Mouse (Mus musculus): Measurements from ENCODE around the gene Pla2g2d.
"Not testable (repeated sequence)": the region's sequence is repeated elsewhere in the genome, so short reads cannot be mapped to it uniquely, and the experiment has no call there.

Gene Pla2g2d

GRCm38 (mm10) chr4:138780300-138780699, 4.8 kb downstream of the Pla2g2d start:
- DNase-seq (ENCODE audit: low read depth, low spot score) = no peak

GRCm38 (mm10) chr4:138782098-138782497, 6.6 kb downstream of the Pla2g2d start:
- peak; percentile 74 for DNase-seq (ENCODE audit: low read depth, low spot score)

- DNase-seq (ENCODE audit: low read depth, low spot score) = no peak
These were observed 10.2 kb downstream of the Pla2g2d start for GRCm38 (mm10) chr4:138785721-138786120.

GRCm38 (mm10) chr4:138786141-138786540, 10.6 kb downstream of the Pla2g2d start:
- DNase-seq (ENCODE audit: low read depth, low spot score) = no peak

GRCm38 (mm10) chr4:138788381-138788780, 12.8 kb downstream of the Pla2g2d start:
- DNase-seq (ENCODE audit: low read depth, low spot score) = no peak

- DNase-seq (ENCODE audit: low read depth, low spot score) = no peak
These were observed 15.9 kb downstream of the Pla2g2d start for GRCm38 (mm10) chr4:138791452-138791851.

GRCm38 (mm10) chr4:138792599-138792998, 17.1 kb downstream of the Pla2g2d start:
- peak; percentile 75 for DNase-seq (ENCODE audit: low read depth, low spot score)

- DNase-seq (ENCODE audit: low read depth, low spot score) = peak; percentile 32
These were observed 17.7 kb downstream of the Pla2g2d start for GRCm38 (mm10) chr4:138793276-138793675.

- no peak for DNase-seq (ENCODE audit: low read depth, low spot score)
These were observed 18.8 kb downstream of the Pla2g2d start for GRCm38 (mm10) chr4:138794344-138794743.

- DNase-seq (ENCODE audit: low read depth, low spot score) = peak; percentile 72
These were observed 21.1 kb downstream of the Pla2g2d start for GRCm38 (mm10) chr4:138796513-138797216.

- peak; percentile 16 for DNase-seq (ENCODE audit: low read depth, low spot score)
These were observed 21.7 kb downstream of the Pla2g2d start for GRCm38 (mm10) chr4:138797217-138797570.

- no peak for DNase-seq (ENCODE audit: low read depth, low spot score)
These were observed 24.7 kb downstream of the Pla2g2d start for GRCm38 (mm10) chr4:138800134-138800744.

GRCm38 (mm10) chr4:138801631-138802030, 26.1 kb downstream of the Pla2g2d start:
- DNase-seq (ENCODE audit: low read depth, low spot score) = no peak

GRCm38 (mm10) chr4:138802917-138803316, 27.4 kb downstream of the Pla2g2d start:
- no peak for DNase-seq (ENCODE audit: low read depth, low spot score)

GRCm38 (mm10) chr4:138805248-138805647, 29.7 kb downstream of the Pla2g2d start:
- no peak for DNase-seq (ENCODE audit: low read depth, low spot score)

GRCm38 (mm10) chr4:138806160-138806559, 30.6 kb downstream of the Pla2g2d start:
- no peak for DNase-seq (ENCODE audit: low read depth, low spot score)

GRCm38 (mm10) chr4:138806920-138807541, 31.5 kb downstream of the Pla2g2d start:
- DNase-seq (ENCODE audit: low read depth, low spot score) = no peak

- DNase-seq (ENCODE audit: low read depth, low spot score) = no peak
These were observed 40.6 kb downstream of the Pla2g2d start for GRCm38 (mm10) chr4:138816166-138816565.

- DNase-seq (ENCODE audit: low read depth, low spot score) = no peak
These were observed 42.2 kb downstream of the Pla2g2d start for GRCm38 (mm10) chr4:138817736-138818135.

GRCm38 (mm10) chr4:138819101-138819500, 43.6 kb downstream of the Pla2g2d start:
- no peak for DNase-seq (ENCODE audit: low read depth, low spot score)

- no peak for DNase-seq (ENCODE audit: low read depth, low spot score)
These were observed 45.5 kb downstream of the Pla2g2d start for GRCm38 (mm10) chr4:138821036-138821435.

- not testable (repeated sequence) for DNase-seq (ENCODE audit: low read depth, low spot score)
These were observed 48.6 kb downstream of the Pla2g2d start for GRCm38 (mm10) chr4:138824161-138824560.

GRCm38 (mm10) chr4:138824660-138825059, 49.1 kb downstream of the Pla2g2d start:
- peak; percentile 15 for DNase-seq (ENCODE audit: low read depth, low spot score)
